Mouse (Mus musculus): ENCODE measurements around the gene Hectd4.
"Not testable (repeated sequence)": the region's sequence is repeated elsewhere in the genome, so short reads cannot be mapped to it uniquely, and the experiment has no call there.

Hectd4 gene

DNA sequence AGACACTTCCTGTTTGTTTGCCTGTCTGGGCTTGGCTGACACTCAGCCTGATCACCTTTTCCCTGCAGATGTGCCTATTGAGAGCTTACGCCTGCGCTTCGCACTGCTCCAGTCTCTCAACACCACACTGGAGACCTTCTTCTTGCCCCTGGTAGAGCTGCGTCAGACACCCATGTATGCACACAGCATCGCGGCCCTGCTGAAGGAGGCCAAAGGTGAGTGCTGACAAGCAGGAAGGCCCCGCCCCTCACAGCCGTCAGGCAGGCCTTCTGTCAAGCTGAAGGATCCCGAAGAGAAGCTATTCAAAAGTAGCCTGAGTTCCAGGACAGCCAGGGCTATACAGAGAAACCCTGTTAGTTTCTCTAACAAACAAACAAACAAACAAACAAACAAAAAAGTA lies 139.2 kb downstream of the Hectd4 start:
- DNase-seq (ENCODE audit: low spot score): no peak

- no peak for DNase-seq (ENCODE audit: low spot score)
These were observed 141.7 kb downstream of the Hectd4 start for GRCm38 (mm10) chr5:121361696-121362095.

GRCm38 (mm10) chr5:121363441-121363840 lies 143.4 kb downstream of the Hectd4 start:
- no peak for DNase-seq (ENCODE audit: low spot score)

DNA sequence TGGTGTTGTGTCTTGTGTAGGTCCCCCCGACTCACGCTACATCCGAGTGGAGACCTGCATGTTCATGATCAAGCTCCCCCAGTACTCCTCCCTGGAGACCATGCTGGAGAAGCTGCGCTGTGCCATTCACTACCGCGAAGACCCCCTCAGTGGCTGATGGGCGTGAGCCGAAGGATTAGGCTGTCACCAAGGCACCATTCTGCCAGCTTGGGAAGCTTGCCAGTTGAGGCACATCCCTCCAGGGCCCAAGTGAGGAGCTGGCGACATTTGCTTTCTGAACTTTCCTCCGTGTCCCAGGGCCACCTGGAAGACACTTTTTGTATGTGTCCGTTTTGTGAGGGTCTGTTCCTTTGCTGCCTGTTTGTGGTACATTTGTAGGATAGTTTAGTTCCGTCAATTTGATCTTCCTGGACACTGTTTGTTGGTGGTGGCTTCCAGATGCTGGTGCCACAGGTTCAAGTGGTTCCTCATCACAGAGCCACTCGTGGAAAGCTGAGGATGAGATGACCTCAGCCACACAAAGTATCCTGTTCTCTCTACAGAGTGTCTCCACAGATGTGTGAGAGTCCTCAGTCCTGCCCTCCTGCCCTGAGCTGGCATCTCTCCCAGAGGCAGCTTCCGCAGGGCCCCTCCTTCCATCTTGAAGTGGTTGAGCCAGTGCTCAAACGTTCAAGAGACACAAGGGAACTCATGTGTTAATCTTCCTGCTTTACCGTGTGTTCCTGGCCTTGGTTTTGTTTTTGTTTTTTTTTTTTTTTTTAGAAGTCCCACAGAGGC lies 146.6 kb downstream of the Hectd4 start:
- no peak for DNase-seq (ENCODE audit: low spot score)

DNA sequence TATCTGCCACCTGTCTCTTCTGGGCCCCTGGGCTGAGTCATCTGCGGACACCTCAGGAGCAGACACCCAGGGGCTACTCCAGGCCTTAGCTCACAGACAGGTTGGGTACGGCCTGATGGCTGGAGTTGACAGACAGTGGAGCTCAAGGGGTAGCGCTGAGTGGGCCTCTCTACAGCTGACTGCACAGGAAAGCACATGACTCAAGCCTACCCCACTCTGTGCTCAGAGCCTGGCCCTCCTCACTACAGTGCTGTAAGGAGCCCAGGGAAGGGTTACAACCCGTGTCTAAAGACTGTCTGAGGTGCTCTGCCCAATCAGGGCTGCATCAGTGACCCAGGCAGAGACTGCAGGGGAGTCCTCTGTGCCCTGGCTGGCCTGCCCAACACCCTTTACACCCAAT lies 147.2 kb downstream of the Hectd4 start:
- no peak for DNase-seq (ENCODE audit: low spot score)

GRCm38 (mm10) chr5:121371712-121372111 lies 151.7 kb downstream of the Hectd4 start:
- no peak for DNase-seq (ENCODE audit: low spot score)

DNA sequence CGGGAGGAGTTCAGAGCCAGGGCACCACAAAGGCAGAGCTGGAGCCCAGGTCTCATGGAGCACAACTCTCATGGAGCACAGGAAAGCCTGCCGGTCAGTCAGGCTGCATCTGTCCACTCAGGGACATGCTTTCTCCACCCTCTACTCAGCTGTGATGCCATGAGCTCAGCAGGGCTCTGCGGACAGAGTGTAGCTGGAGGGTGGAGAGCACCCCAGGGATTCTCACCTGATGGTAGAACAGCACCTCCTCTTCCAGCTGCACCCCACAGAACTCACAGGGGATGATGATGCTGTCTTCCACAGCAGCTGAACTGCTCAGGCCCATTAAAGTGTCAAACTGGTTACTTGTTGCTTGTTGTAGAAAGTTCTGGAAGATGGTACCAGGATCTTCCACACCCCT lies 154.8 kb downstream of the Hectd4 start:
- DNase-seq (ENCODE audit: low spot score): no peak

DNA sequence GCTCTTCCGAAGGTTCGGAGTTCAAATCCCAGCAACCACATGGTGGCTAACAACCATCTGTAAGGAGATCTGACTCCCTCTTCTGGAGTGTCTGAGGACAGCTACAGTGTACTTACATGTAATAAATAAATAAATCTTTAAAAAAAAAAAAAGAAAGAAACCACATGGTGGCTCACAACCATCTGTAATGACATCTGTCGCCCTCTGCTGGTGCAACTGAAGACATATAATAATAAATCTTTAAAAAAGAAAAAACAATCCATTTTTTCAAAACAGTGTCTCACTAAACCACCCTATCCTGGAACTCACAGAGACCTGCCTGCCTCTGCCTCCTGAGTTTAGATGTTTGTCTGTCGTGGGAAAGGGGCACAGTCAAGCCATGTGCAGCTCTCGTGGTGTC lies 157.0 kb downstream of the Hectd4 start:
- DNase-seq (ENCODE audit: low spot score): not testable (repeated sequence)

GRCm38 (mm10) chr5:121378678-121379256 lies 158.7 kb downstream of the Hectd4 start:
- no peak for DNase-seq (ENCODE audit: low spot score)

GRCm38 (mm10) chr5:121380692-121381091 lies 160.7 kb downstream of the Hectd4 start:
- DNase-seq (ENCODE audit: low spot score): no peak

DNA sequence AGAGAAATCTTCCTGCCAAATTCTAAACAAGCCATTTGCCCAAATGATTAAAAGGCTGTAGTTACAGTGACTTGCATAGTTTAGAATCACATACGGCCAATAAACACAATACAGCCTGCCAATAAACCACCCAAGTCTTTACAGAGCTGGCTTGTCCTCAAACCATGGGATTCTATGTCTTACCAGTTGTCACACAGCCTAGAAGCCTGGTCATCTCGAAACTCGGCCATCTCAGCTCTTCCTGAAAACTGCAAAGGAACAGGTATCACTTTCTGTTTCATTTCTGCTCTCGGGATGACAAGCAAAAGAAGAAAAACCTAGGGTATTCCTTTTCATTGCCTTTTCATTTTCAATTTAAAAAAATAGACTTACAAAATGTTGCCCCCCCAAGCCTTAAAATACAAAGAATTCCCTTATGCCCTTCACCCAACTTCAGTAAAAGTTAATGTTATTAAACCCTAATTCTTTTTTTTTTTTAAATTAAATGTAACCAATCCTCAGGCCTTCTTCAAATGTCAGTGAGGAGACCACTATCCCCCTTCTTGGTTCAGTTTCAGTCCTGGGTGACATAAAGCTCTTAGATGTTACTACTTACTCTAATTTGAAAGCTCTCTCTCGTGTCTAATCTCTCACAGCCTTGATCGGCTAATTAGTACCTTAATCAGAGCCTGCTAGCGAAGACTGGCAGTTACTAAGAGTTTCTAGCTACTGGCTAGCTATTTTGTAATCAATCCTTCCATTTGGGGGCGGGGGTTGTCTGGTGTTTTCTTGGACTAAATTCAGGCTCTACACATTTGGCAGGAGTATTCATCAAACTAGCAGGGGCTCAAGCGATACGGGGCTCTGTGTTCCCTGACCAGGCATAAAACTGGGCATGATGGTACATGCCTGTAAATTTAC lies 164.1 kb downstream of the Hectd4 start:
- no peak for DNase-seq (ENCODE audit: low spot score)

DNA sequence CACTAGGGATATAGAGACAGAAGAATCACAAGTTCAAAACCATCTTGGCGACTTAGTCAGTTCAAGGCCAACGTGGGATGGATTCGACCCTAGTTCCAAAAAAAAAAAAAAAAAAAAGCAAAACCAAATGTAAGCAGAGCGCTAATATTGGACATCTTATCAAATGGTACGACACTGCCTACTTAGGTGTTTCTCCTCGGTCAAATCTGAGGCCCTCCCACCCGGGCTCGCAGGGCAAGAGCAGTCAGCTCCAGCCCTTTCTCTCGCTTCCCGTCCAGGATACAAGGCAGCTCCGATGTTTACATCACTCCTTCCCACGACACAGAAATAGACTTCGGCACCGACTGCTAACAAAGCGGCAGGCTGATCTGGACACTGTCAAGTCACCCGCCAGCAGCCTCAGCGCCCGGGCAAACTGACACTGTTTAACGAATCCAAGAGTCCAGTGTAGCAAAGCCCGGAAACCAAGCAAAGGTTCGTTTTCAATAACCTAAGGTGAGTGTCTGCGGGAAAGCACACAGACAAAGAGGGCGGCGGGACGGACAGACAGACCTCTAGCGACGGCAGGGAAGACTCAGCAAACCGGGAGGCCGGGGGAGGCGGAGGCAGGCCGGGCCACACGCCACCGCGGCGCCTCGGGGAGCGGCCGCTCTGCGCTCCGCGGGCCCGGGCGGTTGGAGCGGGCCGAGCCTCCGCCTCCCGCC lies 164.9 kb downstream of the Hectd4 start:
- DNase-seq (ENCODE audit: low spot score): no peak

DNA sequence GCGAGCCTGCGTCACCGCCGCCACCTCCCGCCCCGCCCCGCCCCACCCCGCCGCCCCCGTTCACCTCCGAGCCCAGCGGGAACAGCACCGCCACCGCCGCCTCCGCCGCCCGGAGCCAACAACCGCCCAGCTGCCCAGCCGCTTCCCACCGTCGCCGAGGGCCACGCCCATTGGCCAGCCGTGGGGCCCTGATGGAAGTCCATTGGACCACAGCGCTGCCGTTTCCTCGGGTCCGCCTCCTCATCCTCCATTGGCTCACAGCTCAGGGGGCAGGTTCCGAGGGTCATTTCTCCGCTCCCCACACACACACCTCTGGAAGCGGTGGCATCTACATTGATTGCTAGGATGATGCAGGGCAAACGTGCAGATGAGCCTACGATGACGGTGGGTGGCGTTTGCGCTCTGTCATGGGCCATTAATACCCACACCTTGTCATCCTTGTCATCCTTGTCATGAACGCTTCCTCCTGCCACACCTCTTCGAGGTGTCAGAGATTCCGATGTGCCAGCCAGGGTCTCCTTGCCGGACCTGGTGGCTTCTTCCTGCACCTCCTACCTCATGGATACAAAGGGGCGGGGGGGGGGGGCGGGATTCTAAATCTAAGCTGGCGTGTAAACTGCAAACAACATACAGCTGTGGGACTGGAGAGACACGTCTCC lies 165.6 kb downstream of the Hectd4 start, which contains the start of gene Trafd1:
TSS of gene Trafd1 (minus strand) at position 172 of the 659 bp plus-strand sequence.
- peak; percentile 74 for DNase-seq (ENCODE audit: low spot score)

DNA sequence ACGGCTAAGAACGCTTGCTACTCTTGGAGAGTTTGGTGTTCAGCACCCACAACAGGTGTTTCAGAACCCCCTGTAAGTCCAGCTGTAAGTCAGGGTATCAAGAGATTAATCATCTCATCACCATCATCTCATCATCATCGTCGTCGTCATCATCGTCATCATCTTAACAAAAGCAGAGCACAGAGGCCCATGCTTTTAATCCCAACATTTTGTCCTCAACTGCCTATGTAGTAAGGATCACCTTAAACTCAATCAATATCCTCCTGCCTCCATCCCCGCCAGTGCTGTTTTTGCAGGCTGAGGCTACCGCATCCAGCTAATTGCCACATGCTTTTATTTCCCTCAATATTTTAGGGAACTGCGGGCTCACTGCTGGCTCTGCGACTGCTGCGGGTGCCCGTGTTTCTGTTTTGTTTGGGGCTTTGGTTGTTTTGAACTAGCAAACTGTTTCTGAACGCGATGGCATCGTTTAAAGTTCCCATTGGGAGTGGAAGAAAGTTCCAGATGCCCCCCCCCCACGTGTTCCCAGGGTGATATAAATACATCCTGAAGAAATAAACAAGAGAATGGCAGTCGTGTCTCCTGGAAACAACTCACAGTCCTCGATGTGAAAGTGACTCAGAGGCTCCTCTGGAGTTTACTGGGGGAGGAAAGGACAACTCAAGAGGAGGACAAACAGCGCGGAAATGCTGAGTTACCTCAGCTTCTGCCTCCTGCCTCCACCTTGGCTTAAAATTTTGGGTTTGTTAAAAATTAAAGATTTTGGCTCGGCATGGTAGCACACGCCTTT lies 166.3 kb downstream of the Hectd4 start:
- DNase-seq (ENCODE audit: low spot score): no peak

DNA sequence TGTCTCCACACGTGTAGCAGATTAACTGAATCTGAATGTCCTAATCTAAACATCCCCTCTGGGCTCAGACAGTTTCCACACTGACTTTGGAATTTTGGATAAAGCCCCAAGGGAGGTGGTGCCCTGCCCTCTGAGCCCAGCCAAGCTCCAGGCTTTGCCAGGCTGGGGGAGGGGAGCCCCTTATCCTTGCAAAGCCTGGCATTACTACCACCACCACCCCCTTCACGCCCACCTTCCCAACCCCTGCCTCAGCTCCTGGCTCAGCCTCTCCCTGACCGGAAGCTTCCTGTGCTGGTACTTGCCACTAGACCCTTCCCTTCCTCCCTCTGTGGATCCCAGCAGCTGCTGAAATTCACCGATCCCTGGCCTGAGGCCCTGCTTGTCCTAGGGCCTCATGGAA lies 167.1 kb downstream of the Hectd4 start:
- no peak for DNase-seq (ENCODE audit: low spot score)

- DNase-seq (ENCODE audit: low spot score): no peak
These were observed 169.1 kb downstream of the Hectd4 start for GRCm38 (mm10) chr5:121389106-121389505.

DNA sequence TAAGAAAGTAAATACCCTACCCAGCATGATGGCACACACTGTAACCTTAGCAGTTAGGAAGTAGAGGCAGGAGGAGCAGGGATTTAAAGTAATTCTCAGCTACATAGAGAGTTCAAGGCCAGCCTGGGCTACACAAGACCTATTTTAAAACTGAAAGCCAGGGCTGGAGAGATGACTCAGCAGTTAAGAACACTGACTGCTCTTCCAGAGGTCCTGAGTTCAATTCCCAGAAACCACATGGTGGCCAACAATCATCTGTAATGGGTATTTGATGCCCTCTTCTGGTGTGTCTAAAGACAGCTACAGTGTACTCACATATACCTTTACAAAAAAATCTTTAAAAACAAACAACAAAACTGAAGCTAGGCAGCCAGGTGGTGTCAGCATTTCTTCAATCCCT lies 169.7 kb downstream of the Hectd4 start:
- no peak for DNase-seq (ENCODE audit: low spot score)

- no peak for DNase-seq (ENCODE audit: low spot score)
These were observed 172.8 kb downstream of the Hectd4 start for GRCm38 (mm10) chr5:121392667-121393380.

DNA sequence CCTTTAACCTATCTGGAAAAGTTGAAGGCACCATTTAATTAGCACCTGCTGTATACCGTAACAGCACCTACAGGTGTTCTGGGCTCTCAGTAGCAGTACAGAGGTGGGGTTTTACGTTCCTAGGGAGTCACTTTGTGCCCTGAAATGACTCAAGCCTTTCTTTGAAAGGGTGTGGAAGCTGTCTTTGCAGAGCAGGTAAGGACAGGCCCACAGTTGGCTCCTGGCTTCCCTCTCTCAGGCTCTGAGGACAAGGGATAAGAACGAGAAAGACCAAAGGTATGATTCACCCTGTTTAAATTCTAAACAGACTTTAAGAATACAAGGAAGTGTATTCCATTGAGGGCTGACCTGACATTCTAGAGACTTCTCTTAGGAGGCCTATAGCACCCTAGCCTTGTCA lies 173.4 kb downstream of the Hectd4 start:
- DNase-seq (ENCODE audit: low spot score): no peak

DNA sequence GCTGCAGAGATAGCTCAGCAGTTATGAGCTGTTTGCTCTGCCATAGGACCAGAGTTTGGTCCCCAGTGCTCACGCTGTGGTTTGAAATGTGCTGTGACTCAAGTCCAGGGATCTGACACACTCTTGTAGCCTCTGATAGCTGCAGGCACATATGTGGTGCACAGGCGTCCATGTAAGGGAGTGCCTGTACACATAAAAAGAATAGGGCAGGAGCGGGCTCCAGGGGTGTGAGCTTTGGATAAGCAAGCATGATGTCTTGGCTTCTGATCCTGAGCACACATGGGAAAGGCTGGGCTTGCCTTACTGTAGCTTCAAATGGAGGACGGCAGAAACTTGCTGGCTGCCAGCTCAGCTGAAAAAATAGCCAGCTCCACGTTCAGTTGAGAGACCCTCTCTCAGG lies 175.6 kb downstream of the Hectd4 start:
- DNase-seq (ENCODE audit: low spot score): no peak

Measured in layer of hippocampus, adult 9-10 months (tissue).